Mouse (Mus musculus) stomach, postnatal 0 days (tissue): ENCODE data around the gene Scn2a.

Experiments used
- CTCF ChIP-seq: IDR thresholded peaks from 2 replicates; pipeline ENCODE4 v1.5.1; 2016; ENCODE audit warnings: antibody characterized with exemption, low read depth, mild to moderate bottlenecking, moderate library complexity
- EP300 ChIP-seq: optimal IDR thresholded peaks from 2 replicates; pipeline ENCODE3; 2016; ENCODE audit warnings: antibody characterized with exemption

- no peak for TF ChIP-seq CTCF
- no peak for TF ChIP-seq EP300
Measured at GRCm38 (mm10) chr2:65700246-65700645, 79.7 kb downstream of the Scn2a start.
